Mouse (Mus musculus): ENCODE measurements around the gene Fam71a.
"Not testable (repeated sequence)": the region's sequence is repeated elsewhere in the genome, so short reads cannot be mapped to it uniquely, and the experiment has no call there.

The Fam71a gene

DNA sequence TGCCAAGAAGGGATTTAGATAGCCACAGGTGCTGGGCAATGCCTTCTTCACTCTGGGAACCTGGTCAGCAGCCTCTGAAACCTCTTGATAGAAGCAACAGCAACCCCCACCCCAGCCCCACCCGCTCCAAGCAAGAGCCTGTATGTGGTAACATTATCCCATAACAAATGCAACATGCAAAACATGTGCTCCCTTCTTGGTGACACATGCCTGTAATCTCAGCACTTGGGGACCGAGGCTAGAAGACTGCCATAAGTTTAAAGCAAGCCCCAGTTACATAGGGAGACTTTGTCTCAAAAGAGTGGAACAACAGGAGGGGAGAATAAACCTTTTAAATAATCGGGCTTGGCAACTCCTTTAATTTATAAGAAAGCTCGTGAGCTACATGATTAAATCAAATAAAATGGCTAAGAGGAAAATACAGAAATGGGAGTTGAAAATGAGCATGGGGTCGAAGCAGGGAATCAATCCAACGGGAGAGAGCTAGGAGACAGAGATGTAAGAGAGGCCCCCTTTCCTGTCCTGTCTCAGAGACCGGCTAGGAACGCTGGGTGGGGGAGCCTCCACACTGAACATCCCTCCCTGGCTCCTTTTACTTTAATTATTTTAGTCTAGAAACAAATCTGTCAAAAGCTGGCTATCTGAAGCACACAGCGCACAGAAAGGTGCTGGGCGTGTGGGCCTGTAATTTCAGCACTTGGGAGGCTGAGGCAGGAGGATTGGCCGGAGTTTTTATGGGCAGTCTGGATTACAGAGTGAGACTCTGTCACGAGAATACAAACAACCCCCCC lies 17.0 kb upstream of the Fam71a start:
- DNase-seq (ENCODE audit: low read depth, low spot score), result no peak

DNA sequence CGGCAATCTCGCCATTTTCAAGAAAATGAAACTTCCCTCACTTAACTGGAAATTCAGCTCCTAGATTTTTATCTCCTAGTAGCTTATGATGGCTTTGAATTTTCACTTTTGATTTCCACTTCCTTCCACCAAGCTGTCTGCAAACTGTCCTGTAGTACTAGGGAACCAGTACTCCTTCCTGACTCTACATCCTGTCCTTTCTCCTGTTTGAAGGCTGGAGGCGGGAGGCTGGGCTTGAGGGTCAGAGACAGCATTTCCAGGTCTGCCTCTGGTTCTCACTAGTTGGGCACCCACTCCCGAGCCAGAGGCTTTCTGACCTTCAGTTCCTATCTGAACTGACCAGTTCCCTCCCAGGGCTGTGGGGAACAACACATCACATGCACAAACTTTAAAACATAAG lies 15.8 kb upstream of the Fam71a start:
- DNase-seq (ENCODE audit: low read depth, low spot score), result no peak

DNA sequence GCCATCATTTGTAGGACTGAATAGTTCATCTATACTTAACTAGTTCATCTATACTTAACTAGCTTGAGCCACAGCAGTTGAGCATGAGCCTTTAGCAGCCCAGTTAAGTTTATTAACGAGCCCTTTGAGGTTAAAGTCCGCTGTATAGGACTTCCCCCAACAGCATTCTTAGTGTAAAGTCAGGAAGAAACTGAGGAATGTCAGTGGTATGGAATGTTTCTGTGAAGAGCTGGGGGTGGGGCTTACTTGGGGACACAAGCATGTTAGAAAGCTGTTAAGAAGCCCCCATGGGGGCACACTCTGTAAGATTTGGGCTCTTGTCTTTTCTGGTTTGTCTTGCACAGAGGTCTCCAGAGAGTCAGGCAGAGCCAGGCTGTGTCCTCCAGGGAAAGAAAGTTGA lies 15.2 kb upstream of the Fam71a start:
- no peak for DNase-seq (ENCODE audit: low read depth, low spot score)

DNA sequence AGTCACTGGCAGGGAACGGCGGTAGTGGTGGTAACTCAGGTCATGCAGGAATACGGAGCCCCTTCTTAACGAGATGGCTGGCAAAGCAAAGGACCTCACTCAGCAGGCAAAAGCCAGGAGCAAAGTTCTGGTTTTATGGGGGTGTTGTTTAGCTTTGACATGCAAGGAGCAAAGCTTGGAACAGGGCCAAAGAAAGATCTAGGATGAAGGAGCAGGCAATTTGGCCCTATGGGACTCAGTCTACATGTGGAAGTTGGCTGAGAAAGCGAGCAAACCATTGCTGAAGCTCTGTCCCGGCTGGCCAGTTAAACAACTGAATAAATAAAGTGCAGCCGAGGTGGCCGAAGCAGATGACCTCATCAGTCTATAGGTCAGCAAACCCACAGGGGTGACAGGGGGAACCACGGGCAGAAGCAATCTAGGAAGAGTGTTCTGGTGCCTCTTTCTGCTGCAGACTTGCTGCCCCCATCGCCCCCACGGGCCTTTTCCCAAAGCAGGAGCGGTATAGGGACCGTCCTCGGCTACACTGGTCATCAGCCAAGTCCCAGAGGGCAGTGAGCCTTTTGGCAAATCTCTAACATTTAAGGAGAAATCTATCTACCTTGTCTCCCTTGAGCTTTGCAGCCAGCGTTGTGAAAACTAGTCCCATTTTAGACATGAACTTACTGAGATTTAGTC lies 14.0 kb upstream of the Fam71a start:
- DNase-seq (ENCODE audit: low read depth, low spot score), result no peak

DNA sequence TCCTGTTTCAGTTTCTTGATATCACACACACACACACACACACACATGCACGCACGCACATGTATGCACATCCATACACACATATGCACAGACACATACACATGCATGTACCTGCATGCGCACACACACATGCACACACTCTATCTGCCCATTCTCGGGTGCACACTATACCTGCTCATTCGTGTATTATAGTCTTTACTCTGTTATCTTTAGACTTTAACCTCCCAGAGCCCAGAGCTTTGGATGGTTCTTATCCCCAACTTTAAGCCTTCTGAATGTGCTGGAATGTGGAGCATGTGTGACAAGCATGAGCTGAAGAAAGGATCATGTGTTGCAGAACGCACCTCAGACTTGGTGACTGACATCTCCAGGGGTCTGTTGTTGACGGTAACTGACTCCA lies 12.3 kb upstream of the Fam71a start:
- no peak for DNase-seq (ENCODE audit: low read depth, low spot score)

DNA sequence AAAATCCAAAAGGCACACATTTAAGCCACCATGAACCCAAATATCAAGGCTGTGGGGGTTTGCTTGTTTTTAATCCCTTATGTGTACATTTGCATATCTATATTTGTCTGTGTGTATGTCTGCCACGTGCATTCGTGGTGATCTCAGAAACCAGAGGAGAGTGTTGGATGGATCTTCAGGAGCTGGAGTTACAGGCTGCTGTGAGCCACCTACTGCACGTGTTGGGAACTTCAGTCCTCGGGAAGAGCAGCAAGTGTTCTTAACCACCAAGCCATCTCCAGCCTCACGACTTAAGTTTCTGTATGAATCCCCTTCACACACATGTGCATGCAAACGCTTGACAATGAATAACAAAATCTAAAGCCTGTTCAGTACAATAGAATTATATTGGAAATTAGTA lies 7.9 kb upstream of the Fam71a start:
- DNase-seq (ENCODE audit: low read depth, low spot score), result no peak

DNA sequence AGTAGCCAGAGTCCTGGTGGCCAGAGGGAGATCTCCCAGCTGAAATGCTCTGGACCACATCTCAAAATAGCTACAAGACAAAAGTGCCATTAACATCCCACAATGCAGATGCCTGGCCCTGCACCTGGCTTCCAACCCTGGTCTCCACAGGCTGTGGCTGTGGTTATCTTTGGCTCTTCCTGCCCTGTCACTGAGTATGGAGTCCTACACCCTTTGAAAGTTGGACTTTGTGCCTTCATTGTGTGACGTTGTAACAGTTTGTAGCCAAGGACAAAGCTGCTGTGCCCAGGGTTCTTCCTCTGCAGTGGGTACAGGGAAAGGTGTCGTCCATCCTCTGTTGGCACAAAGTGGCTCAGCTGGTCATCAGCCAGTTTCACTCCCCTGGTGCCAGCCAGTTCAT lies 5.8 kb upstream of the Fam71a start:
- DNase-seq (ENCODE audit: low read depth, low spot score), result no peak

DNA sequence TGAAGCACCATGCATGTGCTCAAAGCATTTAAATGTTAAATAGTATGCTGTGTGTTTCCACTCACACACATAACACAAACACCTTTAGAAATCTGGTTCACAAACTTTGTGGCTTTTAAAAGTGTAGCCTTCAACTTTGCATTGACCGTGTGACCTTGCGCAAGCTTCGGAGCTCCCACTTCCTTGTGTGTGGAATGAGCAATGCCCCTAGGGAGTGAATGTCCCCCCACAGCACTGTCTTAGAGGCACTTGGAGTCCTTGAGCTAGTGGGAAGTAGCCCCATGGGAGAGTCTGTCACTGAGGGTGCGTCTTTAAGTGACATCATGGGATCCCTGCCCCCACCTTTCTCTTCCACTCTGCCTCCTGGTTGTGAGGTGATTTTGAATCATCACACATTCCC lies 1.6 kb upstream of the Fam71a start:
- DNase-seq (ENCODE audit: low read depth, low spot score), result no peak

DNA sequence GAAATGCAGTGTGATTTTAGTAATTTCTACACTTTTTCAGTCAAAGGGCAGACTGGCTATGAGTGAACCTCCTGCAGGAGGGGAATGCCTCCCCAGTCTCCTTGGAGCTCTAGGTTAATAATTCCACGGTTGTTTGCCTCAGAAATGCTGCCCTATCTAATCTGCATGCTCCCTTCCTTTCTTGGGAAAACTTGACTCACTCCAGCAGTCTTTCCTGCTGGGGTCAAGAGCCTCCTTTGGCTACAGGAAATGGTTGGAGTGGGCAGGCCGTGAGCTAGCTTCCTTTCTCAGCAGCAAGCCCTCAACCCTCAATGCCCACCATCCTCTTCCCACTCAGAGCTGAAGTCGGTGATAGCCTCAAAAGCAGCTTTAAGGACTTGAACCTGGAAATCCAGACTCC lies 10.3 kb downstream of the Fam71a start:
- no peak for DNase-seq (ENCODE audit: low read depth, low spot score)

DNA sequence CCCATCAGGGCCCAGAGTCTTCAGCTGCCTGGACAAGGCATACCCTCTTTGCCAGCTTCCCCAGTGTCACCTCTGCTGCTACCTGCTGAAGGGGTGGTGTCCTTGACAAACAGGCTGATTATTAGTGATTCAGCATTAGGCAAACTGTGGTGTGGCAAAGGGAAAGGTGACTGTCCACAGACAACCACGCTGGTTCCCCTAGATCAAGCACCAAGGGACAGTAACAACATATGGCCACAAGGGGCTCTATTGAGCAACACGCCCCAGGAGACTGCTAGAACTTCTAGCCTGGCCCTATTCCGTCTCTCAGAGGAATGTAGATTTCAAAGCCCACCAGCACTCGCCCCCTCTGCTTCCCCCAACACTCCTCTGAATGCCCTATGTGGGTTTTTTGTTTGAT lies 11.6 kb downstream of the Fam71a start:
- DNase-seq (ENCODE audit: low read depth, low spot score), result no peak

DNA sequence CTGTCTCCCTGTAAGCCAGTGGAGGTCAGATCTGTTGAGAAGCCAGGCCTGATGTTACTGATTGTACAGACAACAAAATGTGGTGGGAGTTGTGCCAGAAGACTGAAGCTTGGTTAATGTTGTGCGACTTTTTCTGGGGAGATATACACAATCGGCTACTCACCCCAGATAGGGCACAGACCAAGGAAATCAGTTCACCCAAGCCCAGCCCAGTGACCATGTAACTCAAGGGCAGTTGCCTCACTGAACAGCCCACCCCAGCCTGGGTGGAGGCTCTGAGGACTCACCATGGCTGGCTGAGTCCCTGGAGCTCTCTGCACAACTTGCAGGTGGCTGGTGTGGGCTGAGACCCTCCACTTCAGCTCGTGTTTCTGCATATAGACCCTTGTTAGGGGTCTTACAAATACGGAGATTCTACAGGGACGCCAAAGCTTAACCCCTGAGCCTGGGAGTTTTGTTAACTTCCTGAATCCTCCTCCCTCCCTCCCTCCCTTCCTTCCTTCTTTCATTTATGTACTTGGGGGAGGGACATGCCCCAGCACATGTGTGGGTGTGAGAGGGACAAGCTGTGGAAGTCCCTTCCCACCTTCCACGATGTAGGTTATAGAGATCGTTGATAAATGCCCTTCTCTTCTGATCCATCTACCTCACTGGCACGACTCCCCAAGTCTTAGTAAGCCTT lies 13.6 kb downstream of the Fam71a start:
- no peak for DNase-seq (ENCODE audit: low read depth, low spot score)

DNA sequence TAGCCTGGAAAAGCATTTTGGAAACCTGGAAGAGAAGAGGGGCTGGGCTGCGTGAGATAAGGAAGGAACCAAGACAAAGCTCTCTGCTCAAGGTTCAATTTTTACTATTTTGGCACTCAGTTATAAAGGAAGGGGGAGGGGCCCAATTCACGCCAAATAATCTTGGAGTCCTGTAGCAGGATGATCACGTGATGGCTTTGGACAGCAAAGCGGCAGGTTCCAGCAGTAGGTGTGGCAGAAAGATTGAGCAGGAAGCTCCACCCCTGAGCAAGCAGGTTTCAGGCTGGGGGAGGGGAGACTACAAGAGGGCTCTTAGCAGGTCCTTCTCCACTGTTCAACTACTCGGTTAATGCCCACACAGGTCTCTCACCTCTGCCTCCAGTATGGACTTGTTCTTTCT lies 15.1 kb downstream of the Fam71a start:
- DNase-seq (ENCODE audit: low read depth, low spot score), result not testable (repeated sequence)

DNA sequence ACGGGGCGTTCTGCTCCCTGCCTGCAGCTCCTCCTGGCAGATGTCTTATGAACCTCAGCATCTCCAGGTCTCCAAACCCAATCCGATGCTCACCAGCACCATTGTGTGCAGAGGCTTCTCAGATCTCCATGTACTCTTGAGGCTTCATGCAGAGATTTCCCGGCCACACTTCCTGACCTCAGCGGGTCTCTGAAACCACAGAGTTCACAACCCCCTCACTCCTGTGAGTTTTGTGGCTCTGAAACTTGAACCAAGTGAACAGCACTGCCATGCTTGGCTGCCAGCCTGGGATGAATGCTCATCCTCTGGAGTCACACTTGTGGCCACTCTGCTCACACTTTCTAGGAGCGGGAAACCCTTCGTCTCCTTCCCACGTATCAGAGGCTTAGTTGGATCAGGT lies 23.6 kb downstream of the Fam71a start:
- no peak for DNase-seq (ENCODE audit: low read depth, low spot score)

DNA sequence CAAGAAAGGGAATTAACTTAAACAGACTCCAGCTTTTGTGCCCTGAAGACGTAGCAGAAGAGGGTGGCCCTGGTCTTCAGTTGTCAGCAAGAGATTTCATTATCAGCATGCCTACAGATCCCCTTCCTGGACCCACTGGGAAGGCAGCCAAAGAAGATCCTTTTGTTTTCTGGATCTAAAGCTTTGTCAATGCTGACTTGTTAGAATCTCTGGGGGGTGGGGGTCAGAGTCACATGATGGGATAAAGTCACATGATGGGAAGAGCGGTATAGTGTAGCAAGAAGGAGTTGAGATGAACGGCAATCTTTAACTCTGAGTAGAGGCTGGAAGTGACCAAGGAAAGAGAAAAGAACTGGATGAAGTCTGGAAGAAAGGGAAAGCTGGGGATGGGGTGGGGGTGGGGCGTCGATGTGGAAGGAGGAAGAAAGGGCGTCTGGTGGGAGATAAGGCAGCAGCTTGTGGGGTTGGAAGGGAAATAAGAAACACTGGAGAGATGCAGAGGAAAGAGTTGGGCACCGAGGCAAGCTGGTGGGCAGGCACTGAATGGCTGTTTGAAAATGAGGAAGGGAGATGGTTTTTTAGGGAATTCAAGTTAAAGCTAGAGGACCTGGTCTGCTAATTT lies 25.6 kb downstream of the Fam71a start:
- DNase-seq (ENCODE audit: low read depth, low spot score), result no peak

DNA sequence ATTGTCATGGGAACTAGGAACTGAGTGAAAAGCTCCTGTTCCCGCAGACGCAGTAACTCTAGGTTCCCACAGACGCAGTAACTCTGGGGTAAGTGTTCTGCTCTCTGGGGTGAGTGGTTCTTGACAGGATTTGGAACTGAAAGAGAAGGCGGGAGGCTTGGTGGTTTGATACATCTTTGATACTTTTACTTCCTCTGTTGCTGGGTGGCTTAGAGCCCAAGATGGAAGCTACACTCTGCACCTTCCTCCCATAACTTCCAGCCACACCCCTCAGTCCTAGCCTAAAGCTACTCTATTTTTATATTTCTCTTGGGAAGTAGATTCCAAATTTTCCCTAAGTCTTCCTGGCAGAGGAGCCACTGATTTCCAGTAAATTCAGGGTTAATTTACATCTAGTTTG lies 26.2 kb downstream of the Fam71a start:
- no peak for DNase-seq (ENCODE audit: low read depth, low spot score)

DNA sequence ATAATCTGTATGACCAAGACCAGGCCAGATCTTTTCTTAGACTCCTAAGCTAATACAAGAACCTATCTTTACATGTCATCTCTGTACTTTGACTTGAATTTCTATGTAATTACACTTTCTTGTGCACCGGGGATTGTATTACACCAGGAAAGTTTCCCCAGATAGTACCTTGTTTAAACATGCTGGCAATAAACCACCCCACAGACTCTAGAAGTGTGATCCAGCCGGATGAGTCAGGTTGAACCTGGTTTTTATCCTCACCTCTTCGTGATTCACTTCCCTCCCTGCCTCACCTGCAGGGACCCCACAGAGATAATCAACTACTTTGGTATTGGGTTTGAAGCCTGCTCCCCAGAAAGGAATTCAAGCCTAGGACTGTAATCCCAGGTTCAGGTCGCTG lies 29.2 kb downstream of the Fam71a start:
- no peak for DNase-seq (ENCODE audit: low read depth, low spot score)

DNA sequence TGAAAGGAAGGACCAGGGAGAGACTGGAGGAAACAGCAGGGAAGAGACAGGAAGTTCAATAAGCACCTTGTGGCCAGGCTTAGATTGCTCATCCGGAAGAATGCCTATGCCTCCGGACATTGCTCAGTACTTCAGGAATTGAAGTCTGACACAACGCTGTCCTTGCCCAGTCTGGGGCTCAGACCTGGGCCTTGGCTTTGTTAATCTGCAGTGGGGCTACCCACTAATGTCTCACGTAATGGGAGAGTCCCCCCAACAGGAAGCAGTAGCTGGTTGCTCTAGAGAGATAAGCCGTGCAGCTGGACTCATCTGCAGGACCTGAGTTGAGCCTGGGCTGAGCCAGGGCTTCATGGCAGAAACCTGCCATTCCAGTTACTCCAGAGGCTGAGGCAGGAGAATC lies 31.7 kb downstream of the Fam71a start:
- no peak for DNase-seq (ENCODE audit: low read depth, low spot score)

DNA sequence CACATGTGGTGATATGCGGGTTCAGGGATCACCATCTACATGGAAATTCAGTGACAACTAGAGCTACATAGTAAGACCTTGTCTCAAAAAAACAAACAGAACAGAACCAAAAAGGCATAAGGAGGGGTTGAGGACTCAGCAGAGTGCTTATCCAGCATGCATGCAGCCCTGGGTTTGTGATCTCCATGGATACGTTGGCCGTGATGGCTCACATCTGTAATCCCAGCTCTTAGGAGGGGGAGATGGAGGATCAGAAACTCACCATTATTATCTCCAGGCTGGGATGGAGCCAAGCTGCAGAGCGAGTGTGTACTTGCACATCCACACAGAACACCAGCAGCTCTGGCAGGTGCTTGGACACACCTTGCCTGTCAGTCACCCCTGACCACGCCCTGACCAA lies 32.4 kb downstream of the Fam71a start:
- DNase-seq (ENCODE audit: low read depth, low spot score), result no peak

DNA sequence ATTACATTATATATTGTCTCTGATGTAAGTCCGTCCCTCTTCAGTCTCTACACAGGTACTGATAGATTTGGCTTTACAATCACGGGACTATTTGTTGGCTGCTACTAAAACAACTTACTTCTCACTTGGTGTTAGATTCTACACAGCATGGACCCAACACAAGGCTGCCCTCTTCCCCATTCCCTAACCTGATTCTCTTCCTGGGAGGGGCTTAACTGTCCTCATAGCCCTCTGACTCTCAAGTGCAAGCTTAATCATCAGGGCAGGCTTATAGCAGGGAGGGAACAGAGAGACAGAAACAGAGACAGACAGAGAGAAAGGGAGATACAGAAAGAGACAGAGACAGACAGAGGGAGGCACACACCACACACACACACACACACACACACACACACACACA lies 32.9 kb downstream of the Fam71a start:
- no peak for DNase-seq (ENCODE audit: low read depth, low spot score)

DNA sequence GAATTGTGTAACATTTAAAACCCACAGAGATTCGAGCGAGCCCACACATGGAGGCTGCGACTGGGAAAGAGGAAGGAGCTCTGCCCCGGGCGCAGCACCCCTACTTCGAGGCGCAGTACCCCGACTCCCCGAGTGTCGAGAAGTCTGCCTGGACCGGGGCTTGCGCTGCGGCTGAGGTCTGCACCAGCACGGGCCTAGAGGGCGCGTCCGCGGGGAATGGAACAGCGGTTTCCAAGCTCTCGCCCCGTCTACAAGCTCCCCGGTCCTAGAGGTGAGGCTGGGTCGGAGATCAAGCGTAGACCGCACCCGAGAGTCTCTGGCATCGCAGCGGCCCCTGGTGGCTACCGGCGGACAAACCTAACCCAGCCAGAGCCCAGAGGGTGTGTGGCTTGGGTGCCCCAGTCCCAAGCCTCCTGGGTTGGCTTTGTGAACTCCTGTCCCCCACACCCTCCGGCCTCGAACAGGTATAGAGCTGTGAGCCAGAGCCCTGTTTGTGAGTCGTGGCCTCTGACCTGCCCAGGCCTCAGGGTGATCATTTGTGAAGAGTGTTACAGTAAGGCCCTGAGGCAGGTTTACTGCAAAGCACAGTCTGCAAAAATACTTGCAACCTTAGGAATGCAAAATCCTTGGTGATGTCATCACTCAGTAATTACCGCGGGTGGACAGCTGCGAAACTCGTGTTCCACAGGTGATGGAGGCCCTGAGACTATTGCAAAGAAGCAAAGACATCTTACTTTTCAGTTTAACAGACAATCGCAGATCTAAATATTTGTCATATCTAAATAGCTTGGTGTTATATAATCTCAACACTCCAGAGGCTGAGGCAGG lies 38.6 kb downstream of the Fam71a start:
- peak; percentile 32 for DNase-seq (ENCODE audit: low read depth, low spot score)

DNA sequence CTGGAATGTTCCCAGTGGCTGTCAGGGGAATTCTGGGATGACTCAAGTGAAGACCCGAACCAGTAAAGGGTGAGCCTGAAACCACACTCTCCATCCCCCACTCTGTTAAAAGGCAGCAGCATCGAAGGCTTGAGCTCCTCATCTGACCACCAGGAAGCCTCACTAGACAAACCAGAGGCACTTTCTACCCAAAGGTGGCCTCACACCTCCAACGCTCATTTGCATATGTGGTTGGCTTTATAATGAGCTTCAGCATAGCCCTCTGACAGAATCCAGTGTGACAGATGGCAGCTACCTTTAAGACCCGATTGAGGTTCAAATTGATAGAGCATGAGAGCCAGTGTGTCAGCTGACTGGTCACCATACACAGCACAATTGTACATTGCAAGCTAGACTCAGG lies 40.3 kb downstream of the Fam71a start:
- no peak for DNase-seq (ENCODE audit: low read depth, low spot score)

DNA sequence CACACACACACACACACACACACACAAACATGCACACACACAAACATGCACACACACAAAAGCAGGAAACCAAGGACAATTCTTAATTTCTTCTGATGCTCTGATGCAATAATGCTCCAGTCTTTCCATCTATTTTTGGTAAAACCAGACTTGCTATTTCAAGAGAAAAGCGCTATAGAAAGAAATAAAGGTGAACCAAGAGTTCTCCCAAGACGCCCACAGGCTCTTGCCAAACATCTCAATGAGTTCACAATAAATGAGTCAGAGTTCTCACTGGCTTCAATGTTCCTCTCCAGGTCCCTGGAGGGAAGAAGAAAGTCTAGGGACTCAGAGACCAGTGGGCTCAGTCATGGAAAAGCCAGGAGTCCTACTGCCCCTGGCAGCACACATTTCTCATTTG lies 40.9 kb downstream of the Fam71a start:
- DNase-seq (ENCODE audit: low read depth, low spot score), result no peak
